Mouse (Mus musculus): ENCODE data around the gene Ppp1r9b. TPM values are rescaled to one million over a fixed set of nuclear protein-coding genes. Genes with fewer than 3 reads are reported as not detected.
A peak's percentile ranks its signal among the peaks of the same experiment; 100 is the strongest.
"Not testable (repeated sequence)": the region's sequence is repeated elsewhere in the genome, so short reads cannot be mapped to it uniquely, and the experiment has no call there.

The Ppp1r9b gene
- polyA plus RNA-seq, 1 experiment, result 29.4 TPM

GRCm38 (mm10) chr11:94968187-94968586 lies 22.6 kb upstream of the Ppp1r9b start:
- Histone ChIP-seq H3K4me1 (ENCODE audit: control insufficient read depth, insufficient read depth, insufficient read length, low read length) (peaks cover 2% of the 10 kb centered on the region; the same call in 1 of the 2 replicates), H3K4me3 (ENCODE audit: low read depth, low read length) (no peak overlapping the region), H3K27me3 (ENCODE audit: control insufficient read depth, insufficient read depth, low read length) (no peaks in the 10 kb centered on the region; the same call in 1 of the 2 replicates), H3K36me3 (ENCODE audit: control insufficient read depth, insufficient read depth, low read length) (no peaks in the 10 kb centered on the region), H3K27ac (ENCODE audit: insufficient read depth, low read depth, low read length) (no peak overlapping the region)
- TF ChIP-seq CTCF (IDR thresholded peaks at IDR 0.05; ENCODE audit: extremely low read depth, insufficient read length, insufficient replicate concordance, low read depth, low read length), result no peak
- TF ChIP-seq POLR2A (IDR thresholded peaks at IDR 0.05; ENCODE audit: low read depth, low read length), result no peak
- WGBS, result 76% methylated on average over 7 of the region's 7 CpGs

GRCm38 (mm10) chr11:94969709-94970108 lies 21.1 kb upstream of the Ppp1r9b start:
- H3K27ac ChIP-seq (ENCODE audit: insufficient read depth, low read depth, low read length); H3K4me1 ChIP-seq (ENCODE audit: control insufficient read depth, insufficient read depth, insufficient read length, low read length); H3K4me3 ChIP-seq (ENCODE audit: low read depth, low read length); H3K27me3 ChIP-seq (ENCODE audit: control insufficient read depth, insufficient read depth, low read length); H3K36me3 ChIP-seq (ENCODE audit: control insufficient read depth, insufficient read depth, low read length): not testable (repeated sequence)
- WGBS, result 81% methylated on average over 4 of the region's 4 CpGs

GRCm38 (mm10) chr11:94970210-94970943 lies 20.5 kb upstream of the Ppp1r9b start:
- no peak overlapping the region for H3K27ac ChIP-seq (ENCODE audit: insufficient read depth, low read depth, low read length)
- TF ChIP-seq CTCF (IDR thresholded peaks at IDR 0.05; ENCODE audit: extremely low read depth, insufficient read length, insufficient replicate concordance, low read depth, low read length), result peak; percentile 41; the same call in 1 of the 2 replicates
- no peak for TF ChIP-seq POLR2A (IDR thresholded peaks at IDR 0.05; ENCODE audit: low read depth, low read length)
- peaks cover 2% of the 10 kb centered on the region; the same call in 1 of the 2 replicates for H3K4me1 ChIP-seq (ENCODE audit: control insufficient read depth, insufficient read depth, insufficient read length, low read length)
- H3K27me3 ChIP-seq (ENCODE audit: control insufficient read depth, insufficient read depth, low read length), result no peaks in the 10 kb centered on the region; the same call in 1 of the 2 replicates
- H3K4me3 ChIP-seq (ENCODE audit: low read depth, low read length), result no peak overlapping the region
- WGBS, result 35% methylated on average over 15 of the region's 15 CpGs
- no peaks in the 10 kb centered on the region for H3K36me3 ChIP-seq (ENCODE audit: control insufficient read depth, insufficient read depth, low read length)

GRCm38 (mm10) chr11:94971895-94972615 lies 18.8 kb upstream of the Ppp1r9b start:
- WGBS, result 57% methylated on average over 16 of the region's 16 CpGs
- Histone ChIP-seq H3K27ac (ENCODE audit: insufficient read depth, low read depth, low read length) (no peak overlapping the region), H3K27me3 (ENCODE audit: control insufficient read depth, insufficient read depth, low read length) (no peaks in the 10 kb centered on the region; the same call in 1 of the 2 replicates), H3K4me1 (ENCODE audit: control insufficient read depth, insufficient read depth, insufficient read length, low read length) (peaks cover 2% of the 10 kb centered on the region; the same call in 1 of the 2 replicates), H3K36me3 (ENCODE audit: control insufficient read depth, insufficient read depth, low read length) (no peaks in the 10 kb centered on the region), H3K4me3 (ENCODE audit: low read depth, low read length) (no peak overlapping the region)
- TF ChIP-seq CTCF (IDR thresholded peaks at IDR 0.05; ENCODE audit: extremely low read depth, insufficient read length, insufficient replicate concordance, low read depth, low read length) (no peak), POLR2A (IDR thresholded peaks at IDR 0.05; ENCODE audit: low read depth, low read length) (no peak)

- no peak overlapping the region for H3K4me3 ChIP-seq (ENCODE audit: low read depth, low read length)
- no peak overlapping the region for H3K27ac ChIP-seq (ENCODE audit: insufficient read depth, low read depth, low read length)
- no peak for TF ChIP-seq POLR2A (IDR thresholded peaks at IDR 0.05; ENCODE audit: low read depth, low read length)
- TF ChIP-seq CTCF (IDR thresholded peaks at IDR 0.05; ENCODE audit: extremely low read depth, insufficient read length, insufficient replicate concordance, low read depth, low read length), result no peak
- peaks cover 2% of the 10 kb centered on the region; the same call in 1 of the 2 replicates for H3K4me1 ChIP-seq (ENCODE audit: control insufficient read depth, insufficient read depth, insufficient read length, low read length)
- H3K27me3 ChIP-seq (ENCODE audit: control insufficient read depth, insufficient read depth, low read length), result no peaks in the 10 kb centered on the region; the same call in 1 of the 2 replicates
- 66% methylated on average over 5 of the region's 5 CpGs for WGBS
- no peaks in the 10 kb centered on the region for H3K36me3 ChIP-seq (ENCODE audit: control insufficient read depth, insufficient read depth, low read length)
Observed at GRCm38 (mm10) chr11:94972887-94973286, 17.9 kb upstream of the Ppp1r9b start.

- no peaks in the 10 kb centered on the region; the same call in 1 of the 2 replicates for H3K27me3 ChIP-seq (ENCODE audit: control insufficient read depth, insufficient read depth, low read length)
- H3K36me3 ChIP-seq (ENCODE audit: control insufficient read depth, insufficient read depth, low read length), result no peaks in the 10 kb centered on the region
- peaks cover 2% of the 10 kb centered on the region; the same call in 1 of the 2 replicates for H3K4me1 ChIP-seq (ENCODE audit: control insufficient read depth, insufficient read depth, insufficient read length, low read length)
- no peak overlapping the region for H3K27ac ChIP-seq (ENCODE audit: insufficient read depth, low read depth, low read length)
- WGBS, result 60% methylated on average over 4 of the region's 4 CpGs
- no peak for TF ChIP-seq CTCF (IDR thresholded peaks at IDR 0.05; ENCODE audit: extremely low read depth, insufficient read length, insufficient replicate concordance, low read depth, low read length)
- no peak for TF ChIP-seq POLR2A (IDR thresholded peaks at IDR 0.05; ENCODE audit: low read depth, low read length)
- no peak overlapping the region for H3K4me3 ChIP-seq (ENCODE audit: low read depth, low read length)
Observed at GRCm38 (mm10) chr11:94973313-94973712, 17.5 kb upstream of the Ppp1r9b start.

- Histone ChIP-seq H3K36me3 (ENCODE audit: control insufficient read depth, insufficient read depth, low read length) (no peaks in the 10 kb centered on the region), H3K27ac (ENCODE audit: insufficient read depth, low read depth, low read length) (no peak overlapping the region), H3K4me3 (ENCODE audit: low read depth, low read length) (no peak overlapping the region), H3K4me1 (ENCODE audit: control insufficient read depth, insufficient read depth, insufficient read length, low read length) (peaks cover 2% of the 10 kb centered on the region; the same call in 1 of the 2 replicates), H3K27me3 (ENCODE audit: control insufficient read depth, insufficient read depth, low read length) (no peaks in the 10 kb centered on the region; the same call in 1 of the 2 replicates)
- TF ChIP-seq POLR2A (IDR thresholded peaks at IDR 0.05; ENCODE audit: low read depth, low read length) (no peak), CTCF (IDR thresholded peaks at IDR 0.05; ENCODE audit: extremely low read depth, insufficient read length, insufficient replicate concordance, low read depth, low read length) (no peak)
- WGBS, result 78% methylated on average over 2 of the region's 2 CpGs
Observed at GRCm38 (mm10) chr11:94974951-94975350, 15.9 kb upstream of the Ppp1r9b start.
